Mouse (Mus musculus) limb, embryonic 10.5 days (tissue): ENCODE data around the gene Sytl3. TPM values are rescaled to one million over a fixed set of nuclear protein-coding genes. Genes with fewer than 3 reads are reported as not detected.
"Not testable (repeated sequence)": the region's sequence is repeated elsewhere in the genome, so short reads cannot be mapped to it uniquely, and the experiment has no call there.

ENCODE experiments used
- DNase-seq: peaks from one replicate; pipeline ENCODE4 v3.0.0-alpha.2; 2017; ENCODE audit warnings: low spot score
- H3K27ac ChIP-seq: fragments of 300-500 bp; sonication (generic); 2 replicates; pipeline ENCODE4 v1.5.1; 2016; ENCODE audit warnings: mild to moderate bottlenecking
- H3K27me3 ChIP-seq: fragments of 300-500 bp; sonication (generic); 2 replicates; pipeline ENCODE4 v1.6.1; 2016; ENCODE audit warnings: low read depth, mild to moderate bottlenecking; ENCODE audit not compliant: poor library complexity, severe bottlenecking
- H3K36me3 ChIP-seq: fragments of 300-500 bp; sonication (generic); 2 replicates; pipeline ENCODE4 v1.6.1; 2016; ENCODE audit warnings: mild to moderate bottlenecking, moderate library complexity
- H3K4me1 ChIP-seq: fragments of 300-500 bp; sonication (generic); 2 replicates; pipeline ENCODE4 v1.6.1; 2016
- H3K4me3 ChIP-seq: fragments of 300-500 bp; sonication (generic); 2 replicates; pipeline ENCODE4 v1.5.1; 2016; ENCODE audit warnings: mild to moderate bottlenecking, moderate library complexity
- H3K9me3 ChIP-seq: fragments of 300-500 bp; sonication (generic); replicated peaks from 2 replicates; pipeline ENCODE4 v1.6.1; 2016; ENCODE audit warnings: mild to moderate bottlenecking
- WGBS: fragments of 180-500 bp; shearing (Covaris S2); methylation state at CpG from one replicate; pipeline ENCODE4 v1.1.7; 2016; 5-methylcytosine and 5-hydroxymethylcytosine counted together
- polyA plus RNA-seq: library from polyadenylated mRNA; unstranded; fragments of >200 nt; fragmentation: Nextera tagmentation; extraction: Ambion mirVana; gene quantifications from 2 replicates; pipeline ENCODE4 v1.2.1, GENCODE M21; 2016

Sytl3 gene
- polyA plus RNA-seq, 1 experiment from 2014 or later, result not detected

DNA sequence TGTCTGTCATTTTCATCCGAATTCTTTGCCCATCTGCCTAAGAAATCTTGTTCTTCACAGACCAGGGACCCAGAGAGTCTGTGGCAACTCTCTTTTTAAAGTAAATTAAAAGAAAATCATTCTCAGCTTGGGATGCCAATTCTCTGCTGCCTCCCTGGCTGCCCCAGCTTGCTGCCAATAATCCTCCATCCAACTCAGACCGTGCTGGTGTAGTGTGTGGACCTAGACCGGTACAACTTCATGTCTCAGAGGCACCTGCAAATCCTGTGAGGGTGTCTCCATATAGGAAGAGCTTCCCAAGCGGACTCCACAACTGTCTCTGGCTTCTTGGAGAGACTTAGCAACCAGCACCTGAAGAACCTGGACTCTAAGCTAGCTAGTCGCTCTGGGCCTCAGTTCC is 22.0 kb upstream of the Sytl3 start:
- WGBS, result 86% methylated on average over 5 of the region's 5 CpGs

DNA sequence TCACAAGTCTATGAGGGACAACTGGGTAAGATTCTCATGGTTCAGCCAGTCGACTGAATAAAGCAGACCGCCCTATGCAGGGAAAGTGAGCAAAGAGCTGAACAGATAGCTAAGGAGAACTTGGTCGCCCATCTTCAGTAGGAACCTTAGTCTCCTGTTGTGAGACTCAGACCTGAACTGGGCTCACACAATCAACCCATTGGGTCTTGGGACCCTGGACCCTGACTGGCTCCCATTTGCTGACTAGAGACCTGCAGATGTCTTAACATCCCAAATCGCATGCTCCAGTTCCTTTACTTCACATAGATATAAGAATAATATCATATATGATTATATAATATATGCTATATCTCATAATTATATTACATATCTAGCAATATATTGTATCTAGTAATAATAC is 21.5 kb upstream of the Sytl3 start:
- not testable (repeated sequence) for H3K9me3 ChIP-seq, H3K4me1 ChIP-seq
- WGBS, result 90% methylated on average over 4 of the region's 4 CpGs

More for the DNA sequence above, 22.0 kb upstream of the Sytl3 start:
- H3K36me3 ChIP-seq, result no peaks in the 10 kb centered on the region
- H3K9me3 ChIP-seq, result no peaks in the 10 kb centered on the region; the same call in 1 of the 2 replicates
- no peak overlapping the region for H3K4me3 ChIP-seq
- H3K4me1 ChIP-seq, result no peaks in the 10 kb centered on the region
- no peak overlapping the region for H3K27ac ChIP-seq
- no peak for DNase-seq
- no peaks in the 10 kb centered on the region for H3K27me3 ChIP-seq

DNA sequence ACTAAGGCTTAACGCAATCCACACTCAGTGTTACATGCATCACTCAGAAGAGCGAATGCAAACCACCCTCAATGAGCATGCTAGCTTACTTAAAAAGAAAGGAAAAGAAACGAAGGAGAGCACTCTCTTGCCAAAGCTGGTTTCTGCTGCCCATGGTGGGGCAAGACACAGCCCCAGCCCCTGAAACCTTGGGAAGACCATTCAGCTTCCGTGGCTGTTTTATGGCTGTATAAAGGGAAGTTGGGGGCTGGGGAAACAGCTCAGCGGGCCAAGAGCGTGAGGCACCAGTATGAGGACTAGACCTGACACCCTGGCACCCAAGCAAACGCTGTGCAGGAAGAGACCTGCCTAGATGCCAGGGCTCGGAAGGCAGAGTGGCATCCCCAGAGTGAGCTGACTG is 20.4 kb upstream of the Sytl3 start:
- DNase-seq, H3K27me3 ChIP-seq, H3K9me3 ChIP-seq, H3K27ac ChIP-seq, H3K4me3 ChIP-seq, H3K4me1 ChIP-seq, H3K36me3 ChIP-seq: not testable (repeated sequence)
- WGBS, result 82% methylated on average over 8 of the region's 8 CpGs

More for the DNA sequence above, 21.5 kb upstream of the Sytl3 start:
- not testable (repeated sequence) for H3K4me3 ChIP-seq, H3K27me3 ChIP-seq, H3K27ac ChIP-seq, H3K36me3 ChIP-seq, DNase-seq

DNA sequence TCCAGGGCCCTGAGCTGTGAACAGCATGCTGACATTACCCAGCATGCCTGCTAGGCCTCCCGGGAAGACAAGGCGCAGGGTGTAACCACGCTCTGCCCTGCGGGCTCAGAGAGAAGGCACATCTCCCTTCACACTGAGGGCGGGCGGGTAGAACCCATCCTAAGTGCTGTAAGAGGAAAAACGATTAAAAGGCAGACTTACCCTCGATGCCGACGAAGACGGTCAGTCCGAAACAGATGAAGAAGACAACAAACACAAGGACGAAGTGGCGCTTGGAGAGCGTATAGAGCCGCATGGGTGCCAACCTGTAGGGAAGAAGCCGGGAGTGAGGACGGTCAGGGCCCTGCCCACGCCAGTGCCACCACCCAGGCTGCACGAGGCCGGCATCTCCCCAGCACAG is 19.4 kb upstream of the Sytl3 start:
- 94% methylated on average over 17 of the region's 21 CpGs for WGBS
- not testable (repeated sequence) for DNase-seq

DNA sequence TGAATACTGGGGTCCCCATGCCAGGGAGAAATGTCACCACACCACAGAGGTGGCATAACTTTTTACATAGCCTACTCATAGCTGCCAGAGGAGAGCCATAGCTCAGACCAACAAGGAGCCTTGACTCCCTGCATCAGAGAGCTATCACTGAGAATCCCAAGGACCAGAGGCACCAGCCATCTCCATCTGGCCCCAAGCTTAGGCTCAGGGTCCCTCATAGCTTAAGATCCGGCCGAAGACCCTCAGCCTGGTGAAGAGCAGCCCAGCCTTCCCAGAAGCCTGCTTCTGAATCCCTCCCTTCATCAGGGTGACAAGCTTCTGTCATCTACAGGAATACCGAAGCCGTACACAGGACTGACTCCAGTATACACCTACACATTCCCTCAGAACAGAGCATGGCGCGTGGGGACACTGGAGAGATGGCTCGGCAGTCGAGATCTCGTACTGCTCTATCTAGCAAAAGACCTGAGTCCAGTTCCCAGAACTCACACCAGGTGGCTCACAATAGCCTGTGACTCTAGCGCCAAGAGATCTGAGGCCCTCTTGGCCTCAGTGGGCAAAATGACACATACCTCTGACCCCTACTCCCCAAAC is 18.8 kb upstream of the Sytl3 start:
- WGBS, result 95% methylated on average over 10 of the region's 10 CpGs
- not testable (repeated sequence) for H3K9me3 ChIP-seq, H3K4me3 ChIP-seq, H3K27ac ChIP-seq, H3K27me3 ChIP-seq, H3K4me1 ChIP-seq, H3K36me3 ChIP-seq, DNase-seq

More for the DNA sequence above, 19.4 kb upstream of the Sytl3 start:
- H3K9me3 ChIP-seq, H3K27me3 ChIP-seq, H3K27ac ChIP-seq, H3K4me3 ChIP-seq, H3K36me3 ChIP-seq, H3K4me1 ChIP-seq: not testable (repeated sequence)

DNA sequence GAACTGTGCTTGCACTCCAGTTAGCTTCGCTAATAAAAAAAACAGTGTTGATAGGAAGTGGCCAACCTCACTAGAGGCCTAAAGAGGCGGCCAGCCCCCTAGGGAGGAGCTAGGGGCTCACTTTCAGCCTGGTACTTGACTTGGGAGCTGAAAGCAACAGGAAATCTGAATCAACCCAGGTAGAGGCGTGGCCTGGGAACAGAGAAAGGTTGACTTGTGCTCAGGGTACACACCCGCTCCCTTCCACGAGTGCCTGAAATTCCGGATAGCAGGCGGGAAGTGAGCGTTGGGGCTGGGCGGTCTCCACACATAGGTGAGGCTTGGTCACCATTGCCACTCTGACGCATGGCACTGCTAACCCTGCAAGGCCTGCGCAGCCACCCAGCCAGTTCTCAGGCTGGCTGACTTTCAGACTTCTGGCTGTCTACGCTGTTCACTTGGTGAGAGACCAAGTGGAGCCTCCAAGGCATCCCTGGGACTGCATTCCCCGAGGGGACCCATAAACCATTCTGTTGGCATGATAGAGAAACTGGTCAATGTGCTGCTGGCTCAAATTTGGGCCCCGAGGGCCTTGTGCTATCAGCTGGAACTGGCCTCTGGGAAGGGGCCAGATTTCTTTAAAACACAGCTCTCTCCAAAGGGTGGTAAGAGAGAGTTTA is 18.0 kb upstream of the Sytl3 start:
- not testable (repeated sequence) for H3K27ac ChIP-seq, H3K4me3 ChIP-seq, H3K9me3 ChIP-seq, H3K4me1 ChIP-seq, H3K27me3 ChIP-seq, H3K36me3 ChIP-seq, DNase-seq
- 85% methylated on average over 14 of the region's 14 CpGs for WGBS

DNA sequence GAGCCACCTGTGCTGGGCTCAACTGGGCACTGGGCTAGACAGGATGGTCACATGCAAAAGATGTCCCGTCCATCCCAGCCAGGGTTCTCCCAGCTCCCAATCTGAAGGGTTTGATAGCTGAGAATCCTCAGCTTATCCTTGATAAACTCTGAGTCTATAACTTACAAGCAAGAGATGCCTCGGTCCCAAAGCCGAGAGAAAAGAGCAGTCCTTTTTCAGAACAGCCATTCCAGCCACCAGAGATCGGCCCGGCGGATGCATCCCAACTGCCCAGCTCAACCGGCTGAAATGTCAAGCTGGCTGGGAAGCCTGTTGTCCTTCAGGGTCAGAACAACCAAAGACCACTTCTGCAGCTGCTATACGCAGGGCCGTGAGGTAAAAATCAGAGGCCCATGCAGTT is 14.7 kb upstream of the Sytl3 start:
- 95% methylated on average over 7 of the region's 9 CpGs for WGBS
- H3K27me3 ChIP-seq, H3K36me3 ChIP-seq, H3K27ac ChIP-seq, H3K4me3 ChIP-seq, DNase-seq, H3K9me3 ChIP-seq, H3K4me1 ChIP-seq: not testable (repeated sequence)

DNA sequence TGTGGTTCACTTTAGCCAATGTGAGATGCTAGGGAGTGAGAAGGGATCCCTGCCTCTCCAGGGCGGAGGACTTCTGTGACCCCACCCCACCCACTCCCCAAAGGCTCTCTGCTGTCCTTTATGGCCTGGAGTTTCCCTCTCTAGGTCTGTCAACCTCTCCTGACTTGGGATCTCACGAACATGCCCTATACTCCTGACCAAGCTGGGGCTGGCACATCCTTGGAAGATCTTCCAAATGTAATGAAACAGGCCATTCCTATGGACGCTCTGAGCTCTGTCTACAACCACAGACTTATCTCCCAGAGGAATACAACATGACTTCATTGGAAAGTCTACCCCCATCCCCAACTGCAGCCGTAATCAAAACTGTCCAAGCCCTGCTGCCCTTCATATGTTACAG is 14.2 kb upstream of the Sytl3 start:
- not testable (repeated sequence) for H3K9me3 ChIP-seq, DNase-seq, H3K4me1 ChIP-seq, H3K27ac ChIP-seq, H3K36me3 ChIP-seq, H3K4me3 ChIP-seq, H3K27me3 ChIP-seq
- WGBS, result 92% methylated on average over 4 of the region's 4 CpGs

DNA sequence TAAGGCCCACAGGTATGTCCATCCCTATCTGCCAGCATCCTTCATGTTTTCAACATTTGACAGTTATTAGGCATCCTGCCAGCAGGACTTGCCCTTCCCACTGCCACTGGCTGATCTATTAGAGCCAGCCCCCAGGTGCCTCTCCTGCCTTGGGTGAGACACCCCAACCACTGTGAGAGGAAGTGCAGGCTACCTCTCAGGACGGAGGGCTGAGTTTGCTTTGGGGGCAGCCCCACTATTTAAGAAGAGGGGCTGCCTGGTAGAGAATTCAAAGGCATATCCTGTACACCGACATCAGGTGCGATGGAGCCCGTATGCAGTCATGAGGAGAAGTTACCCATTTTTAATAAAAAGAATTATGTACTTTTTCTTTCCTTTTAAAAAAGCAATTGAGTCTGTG is 13.2 kb upstream of the Sytl3 start:
- H3K4me3 ChIP-seq, DNase-seq, H3K4me1 ChIP-seq, H3K27ac ChIP-seq, H3K9me3 ChIP-seq, H3K36me3 ChIP-seq, H3K27me3 ChIP-seq: not testable (repeated sequence)
- WGBS, result 95% methylated on average over 4 of the region's 4 CpGs

DNA sequence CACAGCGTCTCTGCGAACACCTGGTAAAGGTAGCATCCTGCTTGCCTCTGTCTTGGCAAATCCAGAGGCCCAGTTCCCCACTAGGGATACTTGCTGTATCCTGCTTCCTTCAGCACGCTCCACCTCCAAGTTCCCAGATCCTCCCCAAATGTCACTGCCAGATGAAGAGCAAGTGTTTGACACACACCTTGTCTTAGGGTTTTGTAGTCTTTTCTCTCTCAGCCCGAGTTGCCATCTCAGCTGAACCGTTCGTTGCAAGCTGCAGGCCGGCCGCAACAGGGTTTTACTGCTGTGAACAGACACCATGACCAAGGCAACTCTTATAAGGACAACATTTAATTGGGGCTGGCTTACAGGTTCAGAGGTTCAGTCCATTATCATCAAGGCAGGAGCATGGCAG is 12.1 kb upstream of the Sytl3 start:
- H3K36me3 ChIP-seq, result peaks cover 11% of the 10 kb centered on the region; the same call in 1 of the 2 replicates
- H3K4me1 ChIP-seq, H3K4me3 ChIP-seq, DNase-seq, H3K27me3 ChIP-seq, H3K27ac ChIP-seq, H3K9me3 ChIP-seq: not testable (repeated sequence)
- 96% methylated on average over 8 of the region's 8 CpGs for WGBS

DNA sequence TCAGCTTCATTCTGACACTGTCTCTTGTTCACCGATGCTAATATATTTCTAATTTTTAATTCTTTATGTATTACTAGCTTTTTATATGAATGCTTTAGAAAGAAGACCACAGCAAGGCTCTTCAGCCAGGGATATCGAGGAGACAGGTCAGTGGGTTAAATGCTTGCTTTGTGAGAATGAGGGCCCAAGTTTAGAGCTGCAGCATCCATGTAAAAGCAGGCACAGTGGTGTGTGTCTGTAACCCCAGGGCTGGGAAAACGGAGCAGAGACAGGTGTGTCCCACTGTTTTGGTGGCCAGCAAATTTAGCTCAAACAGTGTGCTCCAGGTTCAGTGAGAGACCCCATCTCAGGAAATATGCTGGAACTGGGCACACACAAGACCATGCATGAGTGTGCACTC is 11.4 kb upstream of the Sytl3 start:
- H3K27me3 ChIP-seq, H3K27ac ChIP-seq, DNase-seq, H3K4me1 ChIP-seq, H3K9me3 ChIP-seq, H3K4me3 ChIP-seq: not testable (repeated sequence)
- peaks cover 11% of the 10 kb centered on the region; the same call in 1 of the 2 replicates for H3K36me3 ChIP-seq
- WGBS, result 96% methylated on average over 3 of the region's 3 CpGs

DNA sequence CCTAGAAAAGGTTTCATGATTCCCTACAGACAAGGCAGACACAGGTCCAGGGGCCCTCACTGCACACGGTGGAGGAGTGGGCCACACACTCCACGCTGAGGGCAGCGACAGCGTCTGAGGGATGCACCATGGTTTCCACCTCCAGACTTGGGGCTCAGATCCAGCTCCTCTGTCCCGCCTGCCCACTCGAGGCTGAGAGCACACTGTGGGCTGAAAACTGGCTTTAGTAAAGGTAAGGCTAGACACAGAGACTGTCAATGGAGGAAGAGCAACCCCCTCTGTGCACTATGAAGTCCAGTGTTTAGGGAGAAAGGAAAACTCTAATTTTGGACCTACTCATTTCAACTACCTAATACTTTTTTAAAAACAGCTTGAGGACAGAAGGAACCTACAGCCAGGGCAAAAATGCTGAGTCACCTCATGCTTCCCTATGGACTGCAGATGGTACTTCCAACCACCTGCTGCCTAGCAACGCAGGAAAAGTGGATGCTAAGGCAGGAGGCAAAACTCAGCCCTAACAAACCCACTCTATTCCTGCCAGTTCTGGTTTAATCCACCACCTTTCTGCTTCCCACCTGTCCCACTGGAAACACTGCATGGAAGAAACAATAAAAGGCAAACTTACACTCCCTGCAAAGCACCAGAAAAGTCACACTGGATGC is 7.9 kb upstream of the Sytl3 start:
- H3K4me1 ChIP-seq, H3K27me3 ChIP-seq, DNase-seq, H3K27ac ChIP-seq, H3K9me3 ChIP-seq, H3K4me3 ChIP-seq: not testable (repeated sequence)
- 96% methylated on average over 6 of the region's 7 CpGs for WGBS
- peaks cover 14% of the 10 kb centered on the region; the same call in 1 of the 2 replicates for H3K36me3 ChIP-seq

DNA sequence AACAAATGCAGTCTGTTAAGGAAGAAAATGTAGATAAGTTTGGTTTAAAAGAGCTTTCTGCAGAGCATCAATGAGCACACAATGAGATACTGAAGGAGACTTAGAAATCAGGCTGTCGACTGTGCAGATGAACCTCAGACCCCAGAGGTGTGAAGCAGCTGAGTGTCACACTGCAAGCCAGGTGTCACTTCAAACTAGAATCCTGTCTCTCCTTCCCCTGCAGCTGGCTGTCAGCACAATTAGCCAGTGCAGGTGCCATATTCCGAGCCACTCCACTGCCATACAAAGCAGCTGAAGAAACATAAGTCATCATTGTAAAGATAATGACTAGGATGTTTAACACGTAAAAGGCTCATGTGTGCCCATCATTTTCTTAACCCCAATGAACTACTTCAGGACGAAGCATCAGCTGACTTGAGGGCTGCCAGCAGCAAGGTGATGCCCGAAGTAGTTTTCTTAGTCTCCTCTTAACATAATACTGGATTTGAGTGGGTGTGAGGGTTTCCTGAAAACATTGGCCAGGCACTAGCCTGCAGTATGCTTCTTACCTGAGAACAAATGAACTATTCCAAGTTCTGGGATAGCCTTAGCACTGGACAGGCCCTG is 5.4 kb upstream of the Sytl3 start:
- not testable (repeated sequence) for H3K9me3 ChIP-seq, H3K4me1 ChIP-seq, H3K36me3 ChIP-seq, H3K27ac ChIP-seq, H3K4me3 ChIP-seq, H3K27me3 ChIP-seq, DNase-seq
- 87% methylated on average over 4 of the region's 5 CpGs for WGBS
